Mouse (Mus musculus) hindbrain, embryonic 12.5 days (tissue): ENCODE results near the gene Rab4b. TPM values are rescaled to one million over a fixed set of nuclear protein-coding genes. Genes with fewer than 3 reads are reported as not detected.

Experiments
- ATAC-seq: fragments of 200-750 bp; cut with Nextera tagmentation; 2 replicates; pipeline ENCODE4 v1.8.0; 2017; ENCODE audit warnings: moderate TSS enrichment; ENCODE audit not compliant: low FRiP score
- H3K27ac ChIP-seq: fragments of 300-500 bp; sonication (generic); 2 replicates; pipeline ENCODE4 v1.5.1; 2016; ENCODE audit warnings: mild to moderate bottlenecking
- H3K27me3 ChIP-seq: fragments of 300-500 bp; sonication (generic); 2 replicates; pipeline ENCODE4 v1.6.1; 2016; ENCODE audit warnings: mild to moderate bottlenecking
- H3K36me3 ChIP-seq: fragments of 300-500 bp; sonication (generic); 2 replicates; pipeline ENCODE4 v1.6.1; 2016; ENCODE audit warnings: mild to moderate bottlenecking
- H3K4me1 ChIP-seq: fragments of 300-500 bp; sonication (generic); 2 replicates; pipeline ENCODE4 v1.6.1; 2016
- H3K4me2 ChIP-seq: fragments of 300-500 bp; sonication (generic); replicated peaks from 2 replicates; pipeline ENCODE4 v1.6.1; 2016; ENCODE audit warnings: mild to moderate bottlenecking
- H3K4me3 ChIP-seq: fragments of 300-500 bp; sonication (generic); 2 replicates; pipeline ENCODE4 v1.5.1; 2016; ENCODE audit warnings: mild to moderate bottlenecking
- H3K9ac ChIP-seq: fragments of 300-500 bp; sonication (generic); 2 replicates; pipeline ENCODE4 v1.6.1; 2016; ENCODE audit warnings: mild to moderate bottlenecking, moderate library complexity
- H3K9me3 ChIP-seq: fragments of 300-500 bp; sonication (generic); replicated peaks from 2 replicates; pipeline ENCODE4 v1.6.1; 2016; ENCODE audit warnings: mild to moderate bottlenecking
- WGBS: fragments of 180-500 bp; shearing (Covaris S2); methylation state at CpG from one replicate; pipeline ENCODE4 v1.1.7; 2016; 5-methylcytosine and 5-hydroxymethylcytosine counted together
- polyA plus RNA-seq: library from polyadenylated mRNA; unstranded; fragments of >200 nt; fragmentation: Nextera tagmentation; extraction: Ambion mirVana; gene quantifications from 2 replicates; pipeline ENCODE4 v1.2.1, GENCODE M21; 2016

Rab4b gene
- 86.6 and 101 TPM in 2 replicates for polyA plus RNA-seq

DNA sequence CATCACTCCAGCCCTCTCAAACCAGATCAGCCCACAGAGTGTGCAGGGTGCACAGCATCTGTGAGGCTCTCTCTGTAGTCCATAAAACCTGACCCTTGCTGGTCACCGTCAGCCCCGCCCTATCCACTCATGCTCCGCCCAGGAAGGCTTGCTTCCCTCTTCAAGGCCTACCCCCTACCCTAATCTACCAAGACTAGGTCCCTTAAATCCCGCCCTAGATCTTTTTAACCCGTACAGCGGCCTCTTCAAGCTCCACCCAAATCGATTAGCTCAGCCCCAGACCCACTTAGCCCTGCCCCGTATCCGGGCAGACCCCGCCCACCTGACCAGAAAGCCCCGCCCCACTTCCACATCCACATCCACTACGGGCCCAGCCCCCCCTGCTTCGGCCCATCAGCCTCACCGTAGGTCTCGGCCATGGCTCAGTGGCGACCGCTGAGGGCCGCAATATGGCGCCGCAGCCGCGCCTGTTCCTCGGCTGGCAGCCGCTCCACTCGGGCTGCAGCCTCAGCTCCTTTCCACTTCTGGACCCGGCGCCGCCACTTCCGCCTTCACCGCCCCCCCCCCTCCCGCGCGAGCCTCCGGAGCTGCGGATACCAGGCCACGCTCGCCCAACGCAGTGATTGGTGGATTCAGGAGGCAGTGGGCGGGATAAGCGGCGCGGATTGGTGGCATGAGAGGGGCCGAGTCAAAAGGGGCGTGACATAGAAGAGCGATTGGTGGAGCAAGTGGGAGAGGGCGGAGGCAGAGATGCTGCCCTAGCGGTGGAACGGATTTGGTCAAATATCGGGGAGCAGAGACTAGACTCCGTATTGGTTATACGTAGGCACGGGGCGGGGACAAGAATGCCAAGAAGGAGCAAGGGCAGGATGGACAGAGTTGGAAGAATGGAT is at the start of gene Rab4b:
Rab4b (minus strand) TSS at position 573 of the 893 bp plus-strand sequence.
- Histone ChIP-seq H3K27ac (peak within 1 kb of the TSS; percentile 96), H3K9me3 (no peaks in the 10 kb centered on the region), H3K9ac (peak within 1 kb of the TSS; percentile 66), H3K36me3 (peaks cover 19% of the 10 kb centered on the region), H3K4me3 (peak within 1 kb of the TSS; percentile 63), H3K27me3 (no peaks in the 10 kb centered on the region), H3K4me2 (peak within 1 kb of the TSS; percentile 60), H3K4me1 (peaks cover 11% of the 10 kb centered on the region)
- WGBS = under 1% methylated on average over 52 of the region's 53 CpGs
- peak; percentile 98 for ATAC-seq

DNA sequence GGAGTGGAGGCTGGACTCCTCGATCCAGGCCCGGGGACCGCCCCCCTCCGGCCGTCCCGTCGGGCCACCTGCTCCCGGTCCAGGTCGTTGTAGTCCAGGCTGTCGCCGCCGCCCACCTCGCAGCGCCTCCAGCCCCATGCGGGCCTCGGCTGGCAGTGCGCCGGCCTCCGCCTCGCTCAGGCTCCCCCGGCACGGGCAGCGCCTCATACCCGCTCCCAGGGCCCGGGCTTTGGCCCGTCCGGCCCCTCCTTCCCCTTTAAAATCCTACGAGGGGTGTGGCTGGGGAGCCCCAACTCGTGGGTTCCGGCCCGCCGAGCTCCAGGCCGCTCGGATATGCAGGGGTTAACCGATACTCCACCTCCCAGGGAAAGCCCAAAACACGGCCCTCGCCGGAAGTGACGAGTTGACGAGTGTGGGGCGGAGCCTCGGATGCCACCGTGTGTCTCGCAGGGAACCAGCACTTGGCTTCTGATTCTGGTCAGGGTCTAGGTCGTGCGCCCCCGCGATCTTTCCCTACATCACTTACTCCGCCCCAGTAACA is 49.7 kb upstream of the Rab4b start, which contains the start of gene Itpkc:
Itpkc (minus strand) TSS at position 381 of the 541 bp plus-strand sequence.
- H3K4me3 ChIP-seq = peak within 1 kb of the TSS; percentile 91
- H3K4me1 ChIP-seq = peaks cover 51% of the 10 kb centered on the region
- H3K9ac ChIP-seq = peak within 1 kb of the TSS; percentile 87
- H3K27me3 ChIP-seq = no peaks in the 10 kb centered on the region
- H3K4me2 ChIP-seq = peak within 1 kb of the TSS; percentile 90
- peak within 1 kb of the TSS; percentile 89 for H3K27ac ChIP-seq
- peak; percentile 74 for ATAC-seq
- WGBS = under 1% methylated on average over 48 of the region's 49 CpGs
- H3K9me3 ChIP-seq = no peaks in the 10 kb centered on the region
- H3K36me3 ChIP-seq = no peaks in the 10 kb centered on the region

DNA sequence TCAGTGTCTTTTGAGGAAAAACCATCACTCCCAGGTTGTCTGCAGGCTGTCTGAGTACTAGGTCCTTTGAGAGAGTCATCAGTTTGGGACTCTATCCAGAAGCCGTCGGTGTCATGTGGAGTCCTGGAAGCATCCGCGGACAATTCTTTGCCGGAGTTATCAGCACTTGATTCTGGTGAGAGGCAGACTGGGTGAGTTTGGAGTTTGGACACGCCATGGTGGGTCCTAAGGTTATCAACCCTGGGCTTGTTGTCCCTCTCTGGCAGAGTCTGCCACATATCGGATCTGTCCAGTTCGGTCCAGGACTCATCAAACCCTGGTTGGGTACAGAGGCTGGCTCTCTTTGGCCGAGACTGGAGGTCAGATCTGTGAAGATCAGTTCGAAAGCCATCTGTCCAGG is 49.0 kb upstream of the Rab4b start:
- Histone ChIP-seq H3K27ac (peak overlapping the region; percentile 89), H3K36me3 (no peaks in the 10 kb centered on the region), H3K4me1 (peaks cover 50% of the 10 kb centered on the region), H3K9me3 (no peaks in the 10 kb centered on the region), H3K27me3 (no peaks in the 10 kb centered on the region), H3K9ac (peak overlapping the region; percentile 87), H3K4me2 (peak overlapping the region; percentile 90), H3K4me3 (peak overlapping the region; percentile 91)
- 3% methylated on average over 10 of the region's 10 CpGs for WGBS
- peak; percentile 15 for ATAC-seq

DNA sequence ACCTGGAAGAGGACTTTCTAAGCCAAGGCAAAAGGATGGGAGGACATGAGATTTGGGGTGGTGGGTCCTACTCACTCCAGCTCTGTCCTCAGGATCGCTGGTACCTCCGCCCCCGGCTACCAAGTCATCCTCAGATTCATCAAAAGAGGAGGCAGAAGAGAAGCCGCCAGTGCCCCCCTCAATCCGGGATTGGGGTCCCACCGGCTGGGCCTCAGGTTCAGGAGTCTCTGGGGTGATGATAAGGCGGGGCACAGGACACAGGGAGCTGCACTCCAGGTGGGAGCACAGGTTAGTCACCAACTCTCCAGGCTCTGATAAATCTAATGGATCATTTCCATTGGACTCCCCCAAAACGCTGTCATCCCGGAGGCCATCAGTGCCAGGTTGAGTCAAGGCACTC is 48.6 kb upstream of the Rab4b start:
- H3K9me3 ChIP-seq = no peaks in the 10 kb centered on the region
- H3K4me2 ChIP-seq = peak overlapping the region; percentile 90
- H3K36me3 ChIP-seq = no peaks in the 10 kb centered on the region
- peak overlapping the region; percentile 91 for H3K4me3 ChIP-seq
- no peak overlapping the region for H3K27ac ChIP-seq
- H3K27me3 ChIP-seq = no peaks in the 10 kb centered on the region
- peaks cover 47% of the 10 kb centered on the region for H3K4me1 ChIP-seq
- WGBS = 31% methylated on average over 9 of the region's 9 CpGs
- no peak for ATAC-seq
- H3K9ac ChIP-seq = peak overlapping the region; percentile 87

DNA sequence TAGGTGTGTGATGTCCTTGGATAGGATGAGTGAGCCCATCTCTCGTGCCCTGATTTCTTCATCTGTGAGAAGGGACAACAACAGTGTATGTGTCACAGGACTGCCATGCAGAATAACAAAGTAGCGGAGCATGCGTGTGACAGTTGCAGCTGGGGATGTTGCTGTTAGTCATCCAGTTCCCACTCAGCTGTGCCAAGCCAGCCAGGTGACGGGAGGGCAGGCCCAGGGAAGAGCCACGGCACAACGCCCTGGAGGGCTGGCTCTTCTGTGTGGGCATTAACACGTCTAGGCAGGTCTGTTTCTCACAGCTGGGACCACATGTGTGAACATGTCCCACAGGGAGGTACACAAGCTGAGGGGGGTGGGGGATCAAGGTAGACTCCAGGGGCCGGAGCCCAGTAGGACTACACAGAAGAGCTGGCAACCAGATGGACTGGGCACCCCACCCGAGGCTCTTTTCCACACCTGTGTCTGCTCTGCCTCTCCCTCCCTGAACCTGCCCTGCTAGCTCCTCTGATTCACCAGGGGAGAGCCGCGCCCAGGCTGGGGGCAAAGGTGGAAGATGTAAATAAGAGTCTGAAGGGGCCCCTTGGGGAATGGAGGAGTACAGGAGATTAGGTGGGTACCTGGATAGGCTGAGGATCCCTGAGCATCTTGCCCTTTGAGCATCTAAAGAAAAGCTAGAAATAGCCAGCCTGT is 46.3 kb upstream of the Rab4b start:
- Histone ChIP-seq H3K27me3 (no peaks in the 10 kb centered on the region), H3K27ac (no peak overlapping the region)

DNA sequence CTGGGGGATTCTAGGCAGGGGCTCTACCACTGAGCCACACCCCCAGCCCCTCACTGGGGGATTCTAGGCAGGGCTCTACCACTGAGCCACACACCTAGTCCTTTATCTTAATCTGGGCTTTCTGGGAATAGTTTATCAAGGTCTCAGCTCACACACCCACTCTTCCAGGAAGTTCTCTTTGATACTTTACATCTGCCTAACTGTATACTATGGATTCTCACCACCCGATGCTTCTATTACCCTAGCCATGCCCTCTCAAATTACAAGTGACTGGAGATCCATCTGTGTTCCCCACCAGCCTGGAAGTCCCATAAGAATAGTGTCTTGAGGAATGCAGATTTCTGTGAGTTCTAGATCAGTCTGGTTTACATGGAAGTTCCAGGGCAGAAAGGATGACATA is 43.8 kb upstream of the Rab4b start:
- H3K27ac ChIP-seq = no peak overlapping the region
- H3K4me2 ChIP-seq = no peak overlapping the region
- H3K27me3 ChIP-seq = no peaks in the 10 kb centered on the region
- H3K36me3 ChIP-seq = peaks cover 17% of the 10 kb centered on the region
- H3K9ac ChIP-seq = no peak overlapping the region
- peaks cover 41% of the 10 kb centered on the region for H3K4me1 ChIP-seq
- 83% methylated on average over 1 of the region's 1 CpGs for WGBS
- no peak overlapping the region for H3K4me3 ChIP-seq
- H3K9me3 ChIP-seq = no peaks in the 10 kb centered on the region
- ATAC-seq = no peak

More for the DNA sequence above, 46.3 kb upstream of the Rab4b start:
- peak overlapping the region; percentile 87 for H3K9ac ChIP-seq
- no peaks in the 10 kb centered on the region for H3K9me3 ChIP-seq
- 81% methylated on average over 11 of the region's 11 CpGs for WGBS
- peaks cover 1% of the 10 kb centered on the region; the same call in 1 of the 2 replicates for H3K36me3 ChIP-seq
- H3K4me2 ChIP-seq = peak overlapping the region; percentile 90
- no peak for ATAC-seq
- peaks cover 47% of the 10 kb centered on the region for H3K4me1 ChIP-seq
- H3K4me3 ChIP-seq = 0 out of 2 replicates have a peak overlapping the region, but pooled peaks have one; percentile 2

DNA sequence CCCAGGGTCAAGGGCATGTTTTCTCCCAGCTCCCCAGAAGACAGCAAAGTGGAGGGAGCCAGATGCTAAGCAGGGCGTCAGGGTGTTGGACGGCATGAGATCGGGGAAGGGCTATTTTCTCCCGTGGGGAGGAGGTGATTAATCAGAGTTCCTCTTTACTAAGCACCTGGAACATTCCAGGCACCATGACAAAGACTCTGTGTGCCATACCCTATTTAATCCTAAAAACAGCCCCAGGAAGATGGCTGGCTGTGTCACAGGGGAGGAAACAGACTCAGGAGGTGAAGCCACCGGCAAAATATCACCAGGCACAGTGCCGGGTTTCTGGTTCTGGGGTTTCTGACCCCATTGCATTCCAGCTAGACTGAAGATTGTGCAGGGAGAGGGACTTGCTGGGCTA is 43.2 kb upstream of the Rab4b start:
- no peak for ATAC-seq
- Histone ChIP-seq H3K9ac (no peak overlapping the region; the same call in 1 of the 2 replicates), H3K27me3 (no peaks in the 10 kb centered on the region), H3K36me3 (peaks cover 23% of the 10 kb centered on the region), H3K4me1 (peaks cover 35% of the 10 kb centered on the region), H3K4me2 (no peak overlapping the region), H3K4me3 (no peak overlapping the region), H3K9me3 (no peaks in the 10 kb centered on the region), H3K27ac (no peak overlapping the region)
- 88% methylated on average over 6 of the region's 6 CpGs for WGBS

DNA sequence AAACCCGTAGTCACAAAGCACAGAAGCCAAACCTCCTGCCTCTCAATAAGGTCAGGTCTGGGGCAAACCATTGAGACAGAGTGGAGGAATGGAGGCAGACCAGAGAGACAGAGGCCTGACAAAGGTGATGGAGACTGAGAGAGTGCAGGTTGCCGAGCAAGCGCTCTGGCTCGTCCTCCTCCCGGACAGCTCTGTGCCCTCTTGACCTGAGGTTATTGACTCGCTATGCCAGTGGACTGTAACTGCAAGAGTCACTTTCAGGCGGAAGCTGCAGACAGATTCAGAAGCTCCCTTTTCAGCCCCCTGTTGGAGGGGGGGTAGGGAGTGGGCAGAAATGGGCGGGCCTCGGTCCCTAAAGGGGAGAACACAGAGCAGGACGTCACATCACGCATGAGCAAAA is 41.2 kb upstream of the Rab4b start:
- Histone ChIP-seq H3K4me3 (no peak overlapping the region), H3K4me2 (no peak overlapping the region), H3K27me3 (no peaks in the 10 kb centered on the region), H3K27ac (no peak overlapping the region), H3K9ac (no peak overlapping the region), H3K4me1 (peaks cover 15% of the 10 kb centered on the region), H3K36me3 (peaks cover 27% of the 10 kb centered on the region), H3K9me3 (no peaks in the 10 kb centered on the region)
- 58% methylated on average over 11 of the region's 11 CpGs for WGBS
- no peak for ATAC-seq

DNA sequence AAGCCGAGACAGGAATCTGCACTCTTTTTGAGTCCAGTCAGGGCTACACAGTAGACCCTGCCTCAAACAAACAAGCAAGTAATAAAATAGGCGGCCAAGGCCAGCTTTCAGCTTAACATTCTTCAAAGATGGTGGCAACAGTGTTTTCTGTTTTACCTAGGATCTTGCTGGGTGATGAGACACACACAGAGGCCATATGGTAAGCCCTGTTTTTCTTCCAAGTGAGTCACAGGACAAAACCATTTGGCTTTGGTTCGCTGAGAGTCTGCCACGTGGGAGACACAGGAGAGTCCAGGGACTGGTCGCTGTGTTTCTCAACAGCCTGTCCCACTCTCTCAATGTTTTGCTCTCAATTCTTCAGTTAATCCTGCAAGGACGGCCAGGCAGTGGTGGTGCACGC is 39.9 kb upstream of the Rab4b start:
- ATAC-seq = no peak
- Histone ChIP-seq H3K4me2 (no peak overlapping the region), H3K36me3 (peaks cover 37% of the 10 kb centered on the region), H3K27me3 (no peaks in the 10 kb centered on the region), H3K4me3 (no peak overlapping the region), H3K4me1 (peaks cover 2% of the 10 kb centered on the region; the same call in 1 of the 2 replicates), H3K9me3 (no peaks in the 10 kb centered on the region), H3K27ac (no peak overlapping the region), H3K9ac (no peak overlapping the region)
- whole genome bisulfite sequencing = 85% methylated on average over 7 of the region's 7 CpGs

DNA sequence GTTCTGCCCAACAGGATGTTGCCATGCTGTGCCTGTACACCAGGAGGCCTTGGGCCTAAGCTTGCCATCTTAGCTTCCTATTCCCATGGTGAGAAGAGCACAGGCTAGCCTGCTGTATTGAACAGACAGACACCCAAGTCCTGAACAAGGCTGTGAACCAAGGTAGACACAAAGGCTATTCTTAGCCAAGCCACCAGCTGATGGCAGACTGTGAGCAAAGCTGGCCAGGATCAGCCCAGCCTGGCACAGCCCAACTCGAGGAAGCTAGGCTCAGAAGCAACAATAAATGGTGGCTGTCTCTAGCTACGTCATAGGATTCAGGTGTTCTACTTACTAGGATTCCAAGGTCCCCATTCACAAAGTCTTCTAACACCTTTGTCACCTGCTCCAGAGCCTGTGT is 33.9 kb upstream of the Rab4b start:
- Histone ChIP-seq H3K4me2 (no peak overlapping the region), H3K4me1 (no peaks in the 10 kb centered on the region), H3K27me3 (no peaks in the 10 kb centered on the region), H3K4me3 (no peak overlapping the region), H3K27ac (no peak overlapping the region), H3K9ac (no peak overlapping the region), H3K9me3 (no peaks in the 10 kb centered on the region), H3K36me3 (peaks cover 73% of the 10 kb centered on the region)
- ATAC-seq = no peak
- WGBS = 91% methylated on average over 2 of the region's 2 CpGs

DNA sequence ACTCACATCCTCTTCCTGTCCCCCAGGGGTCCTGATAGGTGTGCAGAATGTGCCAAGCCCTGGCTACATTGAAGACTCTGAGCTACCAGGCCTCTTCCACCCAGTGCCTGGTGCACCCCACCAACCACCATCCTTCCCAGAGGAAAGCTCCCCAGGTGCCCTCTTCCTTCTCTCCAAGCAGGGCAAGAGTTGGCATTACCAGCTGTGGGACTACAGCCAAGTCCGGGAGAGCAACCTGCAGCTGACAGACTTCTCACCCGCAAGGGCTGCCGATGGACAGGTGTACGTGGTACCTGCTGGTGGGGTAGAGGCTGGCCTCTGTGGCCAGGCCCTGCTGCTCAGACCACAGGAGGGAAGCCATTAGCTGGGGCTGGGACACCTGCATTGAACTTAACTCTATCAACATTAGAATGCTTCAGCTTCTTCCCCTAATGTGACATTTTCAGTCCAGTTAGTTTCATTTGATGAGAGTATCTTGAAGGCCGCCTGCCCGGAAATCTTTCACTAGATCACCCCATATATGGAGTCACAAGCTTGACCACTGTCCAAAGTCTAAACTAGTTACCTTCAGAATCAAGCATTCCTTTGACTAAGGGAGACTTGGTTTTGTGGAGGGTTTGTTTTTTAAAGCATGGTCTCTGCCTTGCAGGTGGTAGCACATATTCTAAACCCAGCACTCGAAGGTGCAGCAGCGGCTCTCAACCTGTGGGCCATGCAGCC is 25.2 kb upstream of the Rab4b start:
- Histone ChIP-seq H3K27ac (no peak overlapping the region), H3K4me1 (no peaks in the 10 kb centered on the region), H3K27me3 (no peaks in the 10 kb centered on the region), H3K9ac (no peak overlapping the region), H3K4me2 (no peak overlapping the region), H3K4me3 (no peak overlapping the region), H3K9me3 (no peaks in the 10 kb centered on the region), H3K36me3 (peaks cover 58% of the 10 kb centered on the region)
- WGBS = 94% methylated on average over 8 of the region's 8 CpGs
- no peak for ATAC-seq
